Mouse (Mus musculus) megakaryocyte, embryonic 14.5 days (primary cell): ENCODE data around the gene Minos1.

Experiments
- FLI1 ChIP-seq: IDR thresholded peaks from 2 replicates; pipeline ENCODE4 v1.6.1; 2012; ENCODE audit warnings: low read length, inconsistent platforms, mixed read lengths
- GATA1 ChIP-seq: IDR thresholded peaks from 3 replicates; pipeline ENCODE4 v1.6.1; 2012; ENCODE audit warnings: mixed read lengths, low read length, inconsistent platforms, borderline replicate concordance

DNA sequence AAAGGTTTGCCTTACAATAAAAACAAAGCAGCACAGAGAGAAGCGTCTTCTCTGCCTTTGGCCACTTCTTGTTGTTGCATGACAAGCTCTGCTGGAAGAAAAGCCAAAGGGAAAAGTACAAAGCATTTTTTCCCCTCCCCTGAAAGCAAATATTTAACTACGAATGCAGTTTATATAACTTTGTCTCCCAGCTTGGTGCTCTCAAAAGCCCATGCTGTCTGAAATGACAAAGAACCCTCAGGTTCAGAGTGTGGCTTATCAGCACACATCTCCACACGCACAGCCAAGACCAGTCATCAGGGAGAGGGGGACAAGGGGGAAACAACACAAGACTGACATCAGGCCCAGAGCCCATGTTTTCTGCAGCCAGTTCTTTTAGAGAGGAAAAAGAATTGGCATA lies 19.5 kb downstream of the Minos1 start:
- no peak for TF ChIP-seq GATA1
- no peak for TF ChIP-seq FLI1
